Mouse (Mus musculus) lung, adult 2 months (tissue): Measurements from ENCODE around the gene Gm43552.

Source experiments
- CTCF ChIP-seq: fragments of 200-500 bp; IDR thresholded peaks from 2 replicates; pipeline ENCODE4 v1.5.1; 2011; ENCODE audit warnings: mild to moderate bottlenecking, low read length, control low read depth; ENCODE audit not compliant: insufficient read depth
- POLR2A ChIP-seq: fragments of 200-500 bp; IDR thresholded peaks from 2 replicates; pipeline ENCODE4 v1.6.1; 2011; ENCODE audit warnings: low read depth, mild to moderate bottlenecking, control low read depth, low read length, borderline replicate concordance; ENCODE audit errors: extremely low read depth

GRCm38 (mm10) chr5:65531283-65531682 is 38.6 kb upstream of the Gm43552 start:
- no peak for TF ChIP-seq CTCF
- TF ChIP-seq POLR2A: no peak
